Mouse (Mus musculus) cerebellum, adult 11-12 months (tissue): ENCODE measurements at regions not wholly inside any gene's neighbourhood (a gene's known extent, or its start where the extent isn't known, plus 50 kb on each side); places are given as distances from the start of the nearest gene placed in this dataset.
A peak's percentile ranks its signal among the peaks of the same experiment; 100 is the strongest.
"Not testable (repeated sequence)": the region's sequence is repeated elsewhere in the genome, so short reads cannot be mapped to it uniquely, and the experiment has no call there.

Source experiments
- DNase-seq: peaks from one replicate; pipeline ENCODE4 v3.0.0; 2022

GRCm38 (mm10) chr17:81319605-81320004 is 122.0 kb upstream of the Gm11096 start:
- DNase-seq: no peak

GRCm38 (mm10) chr17:81316655-81317054 is 124.9 kb upstream of the Gm11096 start:
- DNase-seq: peak; percentile 25

GRCm38 (mm10) chr17:81305880-81306279 is 135.7 kb upstream of the Gm11096 start:
- no peak for DNase-seq

GRCm38 (mm10) chr17:81304574-81304973 is 137.0 kb upstream of the Gm11096 start:
- DNase-seq: no peak

GRCm38 (mm10) chr17:81302490-81302889 is 139.1 kb upstream of the Gm11096 start:
- no peak for DNase-seq

- no peak for DNase-seq
Measured at GRCm38 (mm10) chr17:81291829-81292228, 149.7 kb upstream of the Gm11096 start.

GRCm38 (mm10) chr17:81282543-81282942 is 159.0 kb upstream of the Gm11096 start:
- DNase-seq: no peak

GRCm38 (mm10) chr17:81270235-81270634 is 171.3 kb upstream of the Gm11096 start:
- no peak for DNase-seq

GRCm38 (mm10) chr17:81261957-81262356 is 179.6 kb upstream of the Gm11096 start:
- DNase-seq: no peak

- no peak for DNase-seq
Measured at GRCm38 (mm10) chr17:81260036-81260435, 181.5 kb upstream of the Gm11096 start.

GRCm38 (mm10) chr17:81256106-81256505 is 185.5 kb upstream of the Gm11096 start:
- no peak for DNase-seq

GRCm38 (mm10) chr17:81250748-81251147 is 185.9 kb upstream of the Thumpd2 start:
- peak; percentile 82 for DNase-seq

- no peak for DNase-seq
Measured at GRCm38 (mm10) chr17:81246156-81246555, 181.3 kb upstream of the Thumpd2 start.

- DNase-seq: not testable (repeated sequence)
Measured at GRCm38 (mm10) chr17:81231771-81232170, 166.9 kb upstream of the Thumpd2 start.

- DNase-seq: no peak
Measured at GRCm38 (mm10) chr17:81225281-81225680, 160.4 kb upstream of the Thumpd2 start.

GRCm38 (mm10) chr17:81221436-81221835 is 156.6 kb upstream of the Thumpd2 start:
- DNase-seq: no peak

GRCm38 (mm10) chr17:81214844-81215243 is 150.0 kb upstream of the Thumpd2 start:
- no peak for DNase-seq

GRCm38 (mm10) chr17:81212043-81212442 is 147.2 kb upstream of the Thumpd2 start:
- no peak for DNase-seq

- no peak for DNase-seq
Measured at GRCm38 (mm10) chr17:81210389-81210788, 145.5 kb upstream of the Thumpd2 start.

- DNase-seq: no peak
Measured at GRCm38 (mm10) chr17:81209323-81209722, 144.4 kb upstream of the Thumpd2 start.

GRCm38 (mm10) chr17:81201052-81201451 is 136.2 kb upstream of the Thumpd2 start:
- no peak for DNase-seq

- DNase-seq: no peak
Measured at GRCm38 (mm10) chr17:81194006-81194405, 129.1 kb upstream of the Thumpd2 start.

GRCm38 (mm10) chr17:81193230-81193871 is 128.5 kb upstream of the Thumpd2 start:
- DNase-seq: peak; percentile 23

GRCm38 (mm10) chr17:81189996-81190395 is 125.1 kb upstream of the Thumpd2 start:
- peak; percentile 7 for DNase-seq

GRCm38 (mm10) chr17:81185685-81186084 is 120.8 kb upstream of the Thumpd2 start:
- DNase-seq: no peak
